Mouse (Mus musculus) right cerebral cortex, adult 2 months (tissue): ENCODE measurements around the gene Parp9.
"Not testable (repeated sequence)": the region's sequence is repeated elsewhere in the genome, so short reads cannot be mapped to it uniquely, and the experiment has no call there.

ENCODE experiments used
- DNase-seq, 2 experiments: peaks; one replicate each; pipeline ENCODE4 v3.0.0; 2021 to 2022; ENCODE audit warnings: low spot score in 2 of 2

The Parp9 gene

GRCm38 (mm10) chr16:35938211-35939151 is at the start of gene Parp9, which contains the start of gene Dtx3l:
Gene Parp9, plus strand, starts transcription at chr16:35938470.
Gene Dtx3l, minus strand, starts transcription at chr16:35939151.
- DNase-seq = peak; percentile 27 to 42

GRCm38 (mm10) chr16:35888910-35889309 is 49.4 kb upstream of the Parp9 start:
- DNase-seq = no peak

- no peak for DNase-seq
Observed at GRCm38 (mm10) chr16:35890645-35891044, 47.6 kb upstream of the Parp9 start.

GRCm38 (mm10) chr16:35891603-35892002 is 46.7 kb upstream of the Parp9 start:
- DNase-seq = not testable (repeated sequence)

GRCm38 (mm10) chr16:35894997-35895396 is 43.3 kb upstream of the Parp9 start:
- DNase-seq = no peak

GRCm38 (mm10) chr16:35900541-35900940 is 37.7 kb upstream of the Parp9 start:
- DNase-seq = no peak

GRCm38 (mm10) chr16:35903014-35903640 is 35.1 kb upstream of the Parp9 start:
- no peak for DNase-seq

- no peak for DNase-seq
Observed at GRCm38 (mm10) chr16:35904121-35904736, 34.0 kb upstream of the Parp9 start.

- DNase-seq = no peak
Observed at GRCm38 (mm10) chr16:35905355-35905754, 32.9 kb upstream of the Parp9 start.

GRCm38 (mm10) chr16:35905819-35906485 is 32.3 kb upstream of the Parp9 start:
- DNase-seq = no peak

GRCm38 (mm10) chr16:35906887-35907286 is 31.4 kb upstream of the Parp9 start:
- DNase-seq = no peak

- no peak for DNase-seq
Observed at GRCm38 (mm10) chr16:35907432-35908201, 30.7 kb upstream of the Parp9 start.

- DNase-seq = no peak
Observed at GRCm38 (mm10) chr16:35911449-35911848, 26.8 kb upstream of the Parp9 start.

GRCm38 (mm10) chr16:35913526-35913925 is 24.7 kb upstream of the Parp9 start:
- no peak for DNase-seq

GRCm38 (mm10) chr16:35914301-35914700 is 24.0 kb upstream of the Parp9 start:
- DNase-seq = no peak

- no peak for DNase-seq
Observed at GRCm38 (mm10) chr16:35918721-35919543, 19.3 kb upstream of the Parp9 start.

- DNase-seq = no peak
Observed at GRCm38 (mm10) chr16:35921676-35922235, 16.5 kb upstream of the Parp9 start.

GRCm38 (mm10) chr16:35922301-35922895 is 15.9 kb upstream of the Parp9 start:
- DNase-seq = no peak

GRCm38 (mm10) chr16:35923546-35924198 is 14.6 kb upstream of the Parp9 start:
- DNase-seq = no peak
